Mouse (Mus musculus) megakaryocyte, embryonic 14.5 days (primary cell): Measurements from ENCODE around the gene Ccdc15.

Source experiments
- FLI1 ChIP-seq: IDR thresholded peaks from 2 replicates; pipeline ENCODE4 v1.6.1; 2012; ENCODE audit warnings: low read length, inconsistent platforms, mixed read lengths
- GATA1 ChIP-seq: IDR thresholded peaks from 3 replicates; pipeline ENCODE4 v1.6.1; 2012; ENCODE audit warnings: mixed read lengths, low read length, inconsistent platforms, borderline replicate concordance

DNA sequence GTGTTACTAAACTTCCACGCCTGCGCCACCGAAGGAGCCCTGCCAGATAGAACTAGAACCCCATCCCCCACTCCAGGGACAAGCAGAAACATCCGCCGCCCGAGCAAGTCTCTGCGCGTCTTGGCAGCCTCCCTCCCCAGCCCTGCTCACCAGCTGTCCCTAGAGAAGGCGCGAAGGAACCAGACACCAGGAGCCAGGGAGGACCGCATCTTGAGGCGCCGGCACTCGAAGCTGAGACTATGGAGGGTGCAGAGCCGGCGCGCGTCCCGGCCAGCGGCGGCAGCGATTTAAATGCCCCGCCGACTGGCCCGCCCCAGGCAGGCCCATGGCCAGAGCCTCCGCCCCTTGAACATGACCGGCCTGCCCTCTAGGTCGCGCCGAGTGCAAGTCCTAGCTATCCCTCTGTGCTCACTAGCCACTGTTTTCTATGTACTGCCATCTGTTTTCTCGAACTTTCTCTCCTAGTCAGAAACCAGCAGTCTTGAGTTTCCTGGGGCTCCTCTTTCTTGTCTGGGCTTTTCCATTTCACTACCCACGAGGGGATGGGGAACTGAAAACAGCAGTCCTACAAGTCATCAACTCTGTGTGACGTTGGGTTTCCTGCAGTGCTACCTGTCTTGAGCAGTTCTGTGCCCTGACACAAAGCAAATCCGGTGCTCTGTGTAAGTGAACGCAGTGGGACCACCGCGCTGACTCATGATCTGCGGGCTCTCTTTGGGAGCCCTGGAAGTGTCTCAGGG is 92.9 kb downstream of the Ccdc15 start, which contains the start of gene Slc37a2:
- TF ChIP-seq GATA1 (no peak), FLI1 (no peak)
